Mouse (Mus musculus) limb, embryonic 11.5 days (tissue): ENCODE measurements around the gene Cacna2d4. TPM values are rescaled to one million over a fixed set of nuclear protein-coding genes. Genes with fewer than 3 reads are reported as not detected.

Experiments
- ATAC-seq: fragments of 200-750 bp; cut with Nextera tagmentation; 2 replicates; pipeline ENCODE4 v1.8.0; 2017; ENCODE audit warnings: low read depth; ENCODE audit not compliant: insufficient number of reproducible peaks, low FRiP score, low TSS enrichment
- DNase-seq: peaks from one replicate; pipeline ENCODE4 v3.0.0-alpha.2; 2015; ENCODE audit warnings: low spot score
- H3K27ac ChIP-seq: fragments of 300-500 bp; sonication (generic); replicated peaks from 2 replicates; pipeline ENCODE4 v1.5.1; 2014; ENCODE audit warnings: low read depth, mild to moderate bottlenecking, low read length
- H3K27me3 ChIP-seq: fragments of 300-500 bp; sonication (generic); 2 replicates; pipeline ENCODE4 v1.6.1; 2014; ENCODE audit warnings: mild to moderate bottlenecking, low read length, mixed read lengths; ENCODE audit not compliant: control insufficient read depth, insufficient read depth
- H3K36me3 ChIP-seq: fragments of 300-500 bp; sonication (generic); 2 replicates; pipeline ENCODE4 v1.6.1; 2014; ENCODE audit warnings: mild to moderate bottlenecking, low read length, moderate library complexity, mixed read lengths; ENCODE audit not compliant: control insufficient read depth, insufficient read depth
- H3K4me1 ChIP-seq: fragments of 300-500 bp; sonication (generic); 2 replicates; pipeline ENCODE4 v1.6.1; 2014; ENCODE audit warnings: low read length, mixed read lengths; ENCODE audit not compliant: control insufficient read depth, insufficient read depth
- H3K4me2 ChIP-seq: fragments of 300-500 bp; sonication (generic); 2 replicates; pipeline ENCODE4 v1.6.1; 2014; ENCODE audit warnings: low read depth, mild to moderate bottlenecking, moderate library complexity; ENCODE audit not compliant: severe bottlenecking
- H3K4me3 ChIP-seq: fragments of 300-500 bp; sonication (generic); 2 replicates; pipeline ENCODE4 v1.5.1; 2014; ENCODE audit warnings: low read depth, low read length
- H3K9ac ChIP-seq: fragments of 300-500 bp; sonication (generic); 2 replicates; pipeline ENCODE4 v1.6.1; 2014; ENCODE audit warnings: mild to moderate bottlenecking, low read length
- H3K9me3 ChIP-seq: fragments of 300-500 bp; sonication (generic); 2 replicates; pipeline ENCODE4 v1.6.1; 2016; ENCODE audit warnings: low read length; ENCODE audit not compliant: control insufficient read depth
- whole genome bisulfite sequencing: fragments of 180-500 bp; shearing (Covaris S2); extraction: QIAGEN DNeasy Blood & Tissue Kit; methylation state at CpG from one replicate; pipeline ENCODE4 v1.1.7; 2014; 5-methylcytosine and 5-hydroxymethylcytosine counted together
- polyA plus RNA-seq: library from polyadenylated mRNA; unstranded; fragments of >200 nt; fragmentation: Nextera tagmentation; extraction: Ambion mirVana; gene quantifications from 2 replicates; pipeline ENCODE4 v1.2.1, GENCODE M21; 2014

Cacna2d4 gene
- polyA plus RNA-seq, 1 experiment from 2014 or later: 0.03 TPM

GRCm38 (mm10) chr6:119225731-119226130 is 10.6 kb upstream of the Cacna2d4 start:
- no peak for DNase-seq
- Histone ChIP-seq H3K4me3 (no peak overlapping the region), H3K9ac (no peak overlapping the region), H3K4me1 (no peaks in the 10 kb centered on the region), H3K4me2 (no peak overlapping the region), H3K36me3 (no peaks in the 10 kb centered on the region), H3K27me3 (no peaks in the 10 kb centered on the region), H3K27ac (no peak overlapping the region), H3K9me3 (no peaks in the 10 kb centered on the region)
- WGBS: 85% methylated on average over 6 of the region's 6 CpGs
- no peak for ATAC-seq

- Histone ChIP-seq H3K27ac (no peak overlapping the region), H3K27me3 (no peaks in the 10 kb centered on the region), H3K4me3 (no peak overlapping the region), H3K4me1 (no peaks in the 10 kb centered on the region), H3K9me3 (no peaks in the 10 kb centered on the region), H3K4me2 (no peak overlapping the region), H3K9ac (no peak overlapping the region), H3K36me3 (no peaks in the 10 kb centered on the region)
- 93% methylated on average over 8 of the region's 8 CpGs for WGBS
- DNase-seq (no peak), ATAC-seq (no peak)
Measured at GRCm38 (mm10) chr6:119227001-119227400, 9.3 kb upstream of the Cacna2d4 start.

GRCm38 (mm10) chr6:119228861-119229603 is 7.3 kb upstream of the Cacna2d4 start:
- Histone ChIP-seq H3K4me3 (no peak overlapping the region), H3K9me3 (no peaks in the 10 kb centered on the region), H3K27me3 (no peaks in the 10 kb centered on the region), H3K4me2 (no peak overlapping the region), H3K9ac (no peak overlapping the region), H3K27ac (no peak overlapping the region), H3K4me1 (no peaks in the 10 kb centered on the region), H3K36me3 (no peaks in the 10 kb centered on the region)
- WGBS: 76% methylated on average over 11 of the region's 11 CpGs
- no peak for DNase-seq
- ATAC-seq: no peak

GRCm38 (mm10) chr6:119233066-119233465 is 3.3 kb upstream of the Cacna2d4 start:
- H3K27me3 ChIP-seq: no peaks in the 10 kb centered on the region
- DNase-seq (peak; percentile 73), ATAC-seq (no peak)
- no peak overlapping the region for H3K4me2 ChIP-seq
- no peak overlapping the region for H3K27ac ChIP-seq
- no peak overlapping the region for H3K9ac ChIP-seq
- no peaks in the 10 kb centered on the region for H3K36me3 ChIP-seq
- H3K4me1 ChIP-seq: no peaks in the 10 kb centered on the region
- 39% methylated on average over 3 of the region's 3 CpGs for WGBS
- no peaks in the 10 kb centered on the region for H3K9me3 ChIP-seq
- H3K4me3 ChIP-seq: no peak overlapping the region

- no peak overlapping the region for H3K27ac ChIP-seq
- WGBS: 74% methylated on average over 5 of the region's 5 CpGs
- no peaks in the 10 kb centered on the region for H3K27me3 ChIP-seq
- no peaks in the 10 kb centered on the region for H3K9me3 ChIP-seq
- no peak overlapping the region for H3K4me3 ChIP-seq
- no peaks in the 10 kb centered on the region for H3K4me1 ChIP-seq
- ATAC-seq: no peak
- no peak for DNase-seq
- H3K4me2 ChIP-seq: no peak overlapping the region
- no peaks in the 10 kb centered on the region for H3K36me3 ChIP-seq
- no peak overlapping the region for H3K9ac ChIP-seq
Measured at GRCm38 (mm10) chr6:119235441-119235840, 885 bp upstream of the Cacna2d4 start.

- Histone ChIP-seq H3K4me2 (no peak overlapping the region), H3K4me3 (no peak overlapping the region), H3K36me3 (no peaks in the 10 kb centered on the region), H3K9me3 (no peaks in the 10 kb centered on the region), H3K9ac (no peak overlapping the region), H3K4me1 (no peaks in the 10 kb centered on the region), H3K27me3 (no peaks in the 10 kb centered on the region), H3K27ac (no peak overlapping the region)
- DNase-seq (no peak), ATAC-seq (no peak)
- 72% methylated on average over 8 of the region's 8 CpGs for WGBS
Measured at GRCm38 (mm10) chr6:119237427-119237989, 1.2 kb downstream of the Cacna2d4 start.

- Histone ChIP-seq H3K4me3 (no peak overlapping the region), H3K9ac (no peak overlapping the region), H3K27me3 (no peaks in the 10 kb centered on the region), H3K27ac (no peak overlapping the region), H3K4me2 (no peak overlapping the region), H3K4me1 (no peaks in the 10 kb centered on the region), H3K9me3 (no peaks in the 10 kb centered on the region), H3K36me3 (no peaks in the 10 kb centered on the region)
- no peak for DNase-seq
- ATAC-seq: no peak
- WGBS: 85% methylated on average over 5 of the region's 5 CpGs
Measured at GRCm38 (mm10) chr6:119239341-119240005, 3.1 kb downstream of the Cacna2d4 start.

GRCm38 (mm10) chr6:119240256-119240655 is 3.9 kb downstream of the Cacna2d4 start:
- no peaks in the 10 kb centered on the region for H3K36me3 ChIP-seq
- no peak overlapping the region for H3K4me3 ChIP-seq
- no peak overlapping the region for H3K4me2 ChIP-seq
- H3K27ac ChIP-seq: no peak overlapping the region
- no peak for DNase-seq
- WGBS: 84% methylated on average over 7 of the region's 7 CpGs
- no peak for ATAC-seq
- H3K9me3 ChIP-seq: no peaks in the 10 kb centered on the region
- no peaks in the 10 kb centered on the region for H3K27me3 ChIP-seq
- H3K9ac ChIP-seq: no peak overlapping the region
- no peaks in the 10 kb centered on the region for H3K4me1 ChIP-seq
